ENCODE assay signal across 15 mouse cellular contexts in the genomic region with DNA sequence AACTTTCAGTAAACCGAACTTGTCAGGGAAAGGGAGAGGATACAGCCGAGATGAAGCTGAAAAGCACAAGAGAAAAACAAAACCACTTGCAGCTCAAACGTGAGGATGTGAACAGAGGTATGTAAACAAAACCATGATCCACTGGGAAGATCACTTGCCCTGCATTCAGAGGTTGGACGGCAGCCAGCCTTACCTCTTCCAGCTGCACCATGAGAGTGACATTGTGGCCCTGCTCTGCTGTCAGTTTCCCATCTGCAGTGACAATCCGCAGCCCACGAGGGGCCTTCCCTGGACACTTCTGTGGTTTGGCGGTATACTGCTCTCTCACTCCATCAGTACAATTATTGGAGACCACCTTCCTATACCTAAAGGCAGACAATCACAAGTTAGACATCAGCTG.
"Had no signal": no experiment of that assay in that cellular context is flagged by ENCODE, and none has a peak within 500 bp of the region (broad histone marks: within the 10 kb centered on the region; RNA-seq: fewer than 3 reads in every experiment).

No protein-coding gene starts in this region.

- H3K4me2 ChIP-seq: liver, embryonic 11.5 days; liver, embryonic 15.5 days; neural tube, embryonic 13.5 days had no signal

- H3K9ac ChIP-seq: liver, embryonic 15.5 days; neural tube, embryonic 13.5 days had no signal

- H3K9me3 ChIP-seq: limb, embryonic 10.5 days; liver, embryonic 15.5 days; neural tube, embryonic 13.5 days had no signal

- H3K36me3 ChIP-seq: limb, embryonic 10.5 days; liver, embryonic 15.5 days; neural tube, embryonic 13.5 days had no signal

- H3K27ac ChIP-seq: layer of hippocampus, adult 2 months; limb, embryonic 10.5 days; liver, embryonic 15.5 days; macrophage; neural tube, embryonic 13.5 days had no signal

- H3K4me1 ChIP-seq: limb, embryonic 10.5 days; liver, embryonic 15.5 days; megakaryocyte, embryonic 14.5 days had no signal

- H3K27me3 ChIP-seq: liver, embryonic 15.5 days; megakaryocyte, embryonic 14.5 days; neural tube, embryonic 13.5 days had no signal

- H3K4me3 ChIP-seq: layer of hippocampus, adult 2 months; limb, embryonic 10.5 days; liver, embryonic 15.5 days; megakaryocyte, embryonic 14.5 days; neural tube, embryonic 13.5 days had no signal

- DNase-seq: kidney, adult 8-10 months; lung, adult 2 months; lung, postnatal 10 days; right cerebral cortex, postnatal 25 days; thymus, adult 18-20 months; thymus, postnatal 14 days had no signal

- ATAC-seq: intestine, postnatal 0 days; midbrain, embryonic 16.5 days had no signal
